Mouse (Mus musculus) liver, embryonic 16.5 days (tissue): ENCODE data around the gene 1700061G19Rik. TPM values are rescaled to one million over a fixed set of nuclear protein-coding genes. Genes with fewer than 3 reads are reported as not detected.
A peak's percentile ranks its signal among the peaks of the same experiment; 100 is the strongest.

Experiments
- ATAC-seq: fragments of 200-750 bp; cut with Nextera tagmentation; 2 replicates; pipeline ENCODE4 v1.8.0; 2017; ENCODE audit warnings: low read depth, mild to moderate bottlenecking, moderate number of reproducible peaks, moderate library complexity
- H3K27ac ChIP-seq: fragments of 300-500 bp; sonication (generic); 2 replicates; pipeline ENCODE4 v1.5.1; 2014; ENCODE audit warnings: mild to moderate bottlenecking, low read length
- H3K27me3 ChIP-seq: fragments of 300-500 bp; sonication (generic); 2 replicates; pipeline ENCODE4 v1.6.1; 2014; ENCODE audit warnings: low read depth, low read length, mixed read lengths; ENCODE audit not compliant: control insufficient read depth, insufficient read depth
- H3K36me3 ChIP-seq: fragments of 300-500 bp; sonication (generic); 2 replicates; pipeline ENCODE4 v1.6.1; 2014; ENCODE audit warnings: mild to moderate bottlenecking; ENCODE audit not compliant: control insufficient read depth, insufficient read depth
- H3K4me1 ChIP-seq: fragments of 300-500 bp; sonication (generic); 2 replicates; pipeline ENCODE4 v1.6.1; 2014; ENCODE audit warnings: low read depth, low read length, mixed read lengths; ENCODE audit not compliant: control insufficient read depth
- H3K4me2 ChIP-seq: fragments of 300-500 bp; sonication (generic); 2 replicates; pipeline ENCODE4 v1.6.1; 2014; ENCODE audit warnings: low read depth, low read length, mixed read lengths
- H3K4me3 ChIP-seq: fragments of 300-500 bp; sonication (generic); 2 replicates; pipeline ENCODE4 v1.5.1; 2014; ENCODE audit warnings: low read depth, mild to moderate bottlenecking, low read length
- H3K9ac ChIP-seq: fragments of 300-500 bp; sonication (generic); 2 replicates; pipeline ENCODE4 v1.6.1; 2014; ENCODE audit warnings: low read depth, low read length
- H3K9me3 ChIP-seq: fragments of 300-500 bp; sonication (generic); replicated peaks from 2 replicates; pipeline ENCODE4 v1.6.1; 2016; ENCODE audit warnings: low read length; ENCODE audit not compliant: control insufficient read depth
- WGBS: fragments of 180-500 bp; shearing (Covaris S2); extraction: QIAGEN DNeasy Blood & Tissue Kit; methylation state at CpG from one replicate; pipeline ENCODE4 v1.1.7; 2014; ENCODE audit not compliant: insufficient replicate concordance; 5-methylcytosine and 5-hydroxymethylcytosine counted together
- polyA plus RNA-seq: library from polyadenylated mRNA; unstranded; fragments of >200 nt; fragmentation: Nextera tagmentation; extraction: Ambion mirVana; gene quantifications from 2 replicates; pipeline ENCODE4 v1.2.1, GENCODE M21; 2015

1700061G19Rik gene
- polyA plus RNA-seq, 1 experiment from 2014 or later: 0.02 TPM

GRCm38 (mm10) chr17:56925998-56926397 lies 50.7 kb downstream of the 1700061G19Rik start:
- Histone ChIP-seq H3K36me3 (peaks cover 4% of the 10 kb centered on the region; the same call in 1 of the 2 replicates), H3K27ac (no peak overlapping the region), H3K9me3 (no peaks in the 10 kb centered on the region), H3K27me3 (no peaks in the 10 kb centered on the region), H3K4me2 (no peak overlapping the region), H3K4me1 (peaks cover 11% of the 10 kb centered on the region), H3K4me3 (no peak overlapping the region), H3K9ac (no peak overlapping the region)
- 68% methylated on average over 2 of the region's 2 CpGs for WGBS
- no peak for ATAC-seq

GRCm38 (mm10) chr17:56929101-56929500 lies 53.8 kb downstream of the 1700061G19Rik start:
- Histone ChIP-seq H3K27me3 (no peaks in the 10 kb centered on the region), H3K9ac (no peak overlapping the region), H3K4me2 (no peak overlapping the region), H3K9me3 (no peaks in the 10 kb centered on the region), H3K36me3 (no peaks in the 10 kb centered on the region), H3K4me3 (no peak overlapping the region), H3K4me1 (peaks cover 16% of the 10 kb centered on the region), H3K27ac (no peak overlapping the region)
- no peak for ATAC-seq

DNA sequence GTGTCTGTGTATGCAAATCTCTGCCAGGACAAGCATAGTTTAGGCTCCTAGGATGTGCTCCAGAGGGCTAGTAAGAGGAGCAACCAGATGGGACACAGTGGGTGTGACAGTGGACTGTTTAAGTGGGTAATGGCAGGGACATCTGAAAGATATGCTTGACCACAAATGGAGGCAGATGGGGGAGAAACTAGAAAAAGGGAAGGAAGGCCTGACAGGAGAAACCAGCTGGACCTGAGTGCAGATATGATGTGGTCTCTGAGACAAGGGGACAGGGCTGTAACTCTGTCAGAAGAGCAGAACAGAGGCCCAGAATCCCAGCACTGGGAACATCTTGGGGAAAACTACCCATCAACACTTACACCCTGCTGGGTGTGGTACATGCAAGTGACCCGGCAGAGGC lies 54.3 kb downstream of the 1700061G19Rik start:
- Histone ChIP-seq H3K9ac (no peak overlapping the region), H3K4me2 (no peak overlapping the region), H3K9me3 (no peaks in the 10 kb centered on the region), H3K36me3 (no peaks in the 10 kb centered on the region), H3K4me3 (no peak overlapping the region), H3K27ac (no peak overlapping the region), H3K27me3 (no peaks in the 10 kb centered on the region), H3K4me1 (peaks cover 21% of the 10 kb centered on the region)
- 57% methylated on average over 1 of the region's 1 CpGs for WGBS
- no peak for ATAC-seq

DNA sequence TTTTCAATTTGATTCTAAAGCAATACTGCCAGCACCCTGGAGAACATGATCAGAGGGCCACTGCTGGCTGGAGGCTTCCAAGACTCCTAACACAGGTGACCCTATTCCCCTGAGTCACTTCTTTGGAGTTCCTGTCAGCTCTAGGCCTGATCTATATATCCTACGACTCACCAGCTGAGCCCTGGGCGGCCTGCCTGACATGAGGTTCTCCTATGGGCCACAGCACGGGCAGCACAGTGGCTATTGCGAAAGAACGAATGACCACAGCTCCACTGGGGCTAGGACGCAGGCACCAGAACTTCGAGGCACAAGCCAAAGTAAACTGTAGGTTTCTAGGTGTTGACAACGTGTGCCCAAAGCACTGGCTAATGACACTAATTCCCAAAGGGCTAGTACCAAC lies 54.7 kb downstream of the 1700061G19Rik start:
- WGBS: 39% methylated on average over 8 of the region's 8 CpGs
- no peak overlapping the region for H3K9ac ChIP-seq
- ATAC-seq: peak; percentile 82

GRCm38 (mm10) chr17:56933395-56933794 lies 58.1 kb downstream of the 1700061G19Rik start:
- no peak overlapping the region for H3K9ac ChIP-seq
- ATAC-seq: no peak
- no peak overlapping the region for H3K27ac ChIP-seq
- H3K36me3 ChIP-seq: no peaks in the 10 kb centered on the region
- no peaks in the 10 kb centered on the region for H3K9me3 ChIP-seq
- WGBS: 84% methylated on average over 2 of the region's 2 CpGs
- H3K4me3 ChIP-seq: no peak overlapping the region
- peaks cover 31% of the 10 kb centered on the region for H3K4me1 ChIP-seq
- H3K4me2 ChIP-seq: no peak overlapping the region
- H3K27me3 ChIP-seq: no peaks in the 10 kb centered on the region

More for the DNA sequence above, 54.7 kb downstream of the 1700061G19Rik start:
- Histone ChIP-seq H3K4me2 (no peak overlapping the region), H3K27me3 (no peaks in the 10 kb centered on the region), H3K4me3 (no peak overlapping the region), H3K9me3 (no peaks in the 10 kb centered on the region), H3K36me3 (no peaks in the 10 kb centered on the region), H3K4me1 (peaks cover 24% of the 10 kb centered on the region), H3K27ac (no peak overlapping the region)

DNA sequence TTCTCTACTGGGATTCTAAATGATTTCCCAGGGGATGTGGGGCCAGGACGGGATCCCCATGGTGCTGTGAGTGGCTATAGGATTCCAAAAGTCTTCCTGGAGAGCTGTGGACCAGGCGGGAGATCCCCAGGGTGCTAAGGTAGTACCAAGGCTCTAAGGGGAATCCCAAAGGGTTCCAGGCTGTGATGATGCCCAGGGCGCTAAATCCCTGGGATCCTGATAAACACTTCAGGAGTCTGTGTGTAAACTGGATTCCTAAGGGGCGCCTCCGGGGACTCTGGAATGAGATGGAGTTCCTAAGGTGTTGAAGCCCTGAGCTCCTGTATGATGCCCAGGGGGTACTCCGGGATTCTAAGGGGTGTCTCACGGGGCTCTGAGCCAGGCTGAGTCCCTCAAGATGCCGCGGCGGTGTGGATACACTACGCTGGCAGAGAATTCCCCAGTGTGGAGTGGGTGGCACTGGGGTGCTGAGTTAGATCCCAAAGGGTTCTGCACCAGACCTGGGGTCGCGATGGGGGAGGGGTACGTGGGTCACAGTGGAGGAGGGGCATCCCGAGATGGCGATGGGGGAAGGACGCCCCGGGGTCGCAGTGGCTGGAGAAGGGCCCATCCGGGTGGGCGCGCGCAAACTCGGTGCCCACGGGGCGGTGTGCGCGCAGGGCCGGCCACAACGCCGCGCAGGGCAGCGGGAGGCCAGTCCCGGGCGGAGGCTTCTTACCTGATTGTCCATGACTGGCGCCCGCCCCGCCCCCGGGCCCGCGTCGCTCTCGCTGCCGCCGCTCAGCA lies 59.5 kb downstream of the 1700061G19Rik start:
- Histone ChIP-seq H3K27me3 (no peaks in the 10 kb centered on the region), H3K4me3 (peak overlapping the region; percentile 83), H3K36me3 (no peaks in the 10 kb centered on the region), H3K9me3 (no peaks in the 10 kb centered on the region), H3K27ac (peak overlapping the region; percentile 66), H3K4me1 (peaks cover 27% of the 10 kb centered on the region), H3K9ac (peak overlapping the region; percentile 81), H3K4me2 (peak overlapping the region; percentile 94)
- ATAC-seq: peak; percentile 52
- WGBS: 3% methylated on average over 45 of the region's 45 CpGs

- peak; percentile 98 for ATAC-seq
- Histone ChIP-seq H3K4me1 (peaks cover 20% of the 10 kb centered on the region), H3K27ac (peak within 1 kb of the TSS; percentile 66), H3K4me2 (peak within 1 kb of the TSS; percentile 94), H3K9ac (peak within 1 kb of the TSS; percentile 81), H3K36me3 (no peaks in the 10 kb centered on the region), H3K9me3 (no peaks in the 10 kb centered on the region), H3K27me3 (no peaks in the 10 kb centered on the region), H3K4me3 (peak within 1 kb of the TSS; percentile 83)
- 4% methylated on average over 71 of the region's 76 CpGs for WGBS
These were observed 60.3 kb downstream of the 1700061G19Rik start, which contains the start of gene Mllt1 for GRCm38 (mm10) chr17:56935363-56936131. Gene Mllt1 (minus strand): TSS chr17:56935415.

DNA sequence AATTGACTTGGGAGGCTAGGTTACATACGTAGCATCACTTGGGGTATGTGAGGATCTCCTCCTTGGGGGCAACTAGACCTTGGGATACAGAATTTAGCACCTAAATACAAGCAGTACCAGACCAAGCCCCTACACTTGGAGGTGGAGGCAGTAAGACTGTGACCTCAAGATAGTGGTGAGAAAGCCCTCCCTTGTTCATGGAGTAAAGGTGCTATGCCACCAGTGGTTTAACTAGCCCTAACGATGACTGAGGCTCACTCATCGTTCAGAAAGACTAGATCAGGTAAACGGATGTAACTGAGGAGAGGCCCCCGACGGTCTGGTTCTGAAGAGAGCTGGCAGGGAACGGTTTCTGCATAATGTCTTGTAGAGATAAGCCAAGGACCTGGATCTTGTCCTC lies 61.5 kb downstream of the 1700061G19Rik start:
- WGBS: 66% methylated on average over 7 of the region's 7 CpGs
- Histone ChIP-seq H3K9me3 (no peaks in the 10 kb centered on the region), H3K4me3 (no peak overlapping the region), H3K9ac (no peak overlapping the region), H3K27me3 (no peaks in the 10 kb centered on the region), H3K36me3 (no peaks in the 10 kb centered on the region), H3K4me1 (peaks cover 20% of the 10 kb centered on the region), H3K4me2 (no peak overlapping the region), H3K27ac (no peak overlapping the region)
- no peak for ATAC-seq
